Comparison of ENCODE assay signal across 8 mouse cellular contexts in genomic region chr7:79392860-79393513, GRCm38 (mm10). TPM values are rescaled to one million over a fixed set of nuclear protein-coding genes. Genes with fewer than 3 reads are reported as not detected.
DNase-seq lines count a peak whose midpoint lies in the region; ATAC-seq lines count a peak whose summit lies in the region.

No protein-coding gene starts in this region.

- H3K4me3 ChIP-seq in heart, embryonic 14.5 days (ENCODE audit: control insufficient read depth in 1 of 2, insufficient read depth in 1 of 2, low read depth in 1 of 2, low read length in 2 of 2) = peak overlapping the region; percentile 22 to 71; a peak in 3 of 4 replicates
- H3K4me3 ChIP-seq in forebrain, embryonic 14.5 days (ENCODE audit: low read depth, low read length) = peak overlapping the region; percentile 52
- H3K4me3 ChIP-seq in liver, embryonic 15.5 days (replicated peaks) = peak overlapping the region; percentile 88
- peak overlapping the region; percentile 56 for H3K4me3 ChIP-seq in stomach, embryonic 14.5 days (ENCODE audit: low read depth, low read length)

- ATAC-seq in heart, embryonic 14.5 days (ENCODE audit: insufficient number of reproducible peaks, insufficient read depth, low FRiP score, low read depth) = no peak
- ATAC-seq in forebrain, embryonic 14.5 days = 0 out of 2 replicates have a peak, but pooled peaks have one; percentile 17
- ATAC-seq in liver, embryonic 15.5 days (ENCODE audit: insufficient read depth) = peak; percentile 71
- ATAC-seq in stomach, embryonic 14.5 days (ENCODE audit: insufficient number of reproducible peaks, insufficient read depth, low FRiP score, low read depth) = no peak; the same call in 1 of the 2 replicates

- intact Hi-C loops in left cerebral cortex, postnatal 14 days (cut with DNase I) = loop anchor here (5.0 kb wide), 1 partner anchor 74 kb away; the partner anchor contains the start of gene Polg

- H3K27ac ChIP-seq in heart, embryonic 14.5 days (replicated peaks in 1 of 2; ENCODE audit: control insufficient read depth in 1 of 2, insufficient read depth in 1 of 2, low read depth in 2 of 2, low read length in 2 of 2) = no peak overlapping the region
- no peak overlapping the region for H3K27ac ChIP-seq in forebrain, embryonic 14.5 days (ENCODE audit: low read depth, low read length)
- H3K27ac ChIP-seq in liver, embryonic 15.5 days (replicated peaks) = peak overlapping the region; percentile 91
- no peak overlapping the region for H3K27ac ChIP-seq in stomach, embryonic 14.5 days (ENCODE audit: low read length)

- H3K4me2 ChIP-seq in heart, embryonic 14.5 days (ENCODE audit: low read length) = peak overlapping the region; percentile 97
- peak overlapping the region; percentile 95 for H3K4me2 ChIP-seq in forebrain, embryonic 14.5 days (ENCODE audit: low read length)
- peak overlapping the region; percentile 96 for H3K4me2 ChIP-seq in liver, embryonic 15.5 days
- peak overlapping the region; percentile 92 for H3K4me2 ChIP-seq in stomach, embryonic 14.5 days (replicated peaks; ENCODE audit: low read depth, low read length)

- peaks cover 2 to 6% of the 10 kb centered on the region in 2 experiments; a peak in 2 of 4 replicates for H3K4me1 ChIP-seq in heart, embryonic 14.5 days (ENCODE audit: control insufficient read depth in 2 of 2, insufficient read depth in 2 of 2, low read length in 2 of 2)
- H3K4me1 ChIP-seq in forebrain, embryonic 14.5 days (ENCODE audit: control insufficient read depth, insufficient read depth, low read length) = peaks cover 2% of the 10 kb centered on the region; the same call in 1 of the 2 replicates
- peaks cover 19% of the 10 kb centered on the region for H3K4me1 ChIP-seq in liver, embryonic 15.5 days (replicated peaks)
- H3K4me1 ChIP-seq in stomach, embryonic 14.5 days (ENCODE audit: control insufficient read depth, insufficient read depth, low read length) = peaks cover 6% of the 10 kb centered on the region

- H3K27me3 ChIP-seq in heart, embryonic 14.5 days (ENCODE audit: control insufficient read depth, insufficient read depth, low read length) = no peaks in the 10 kb centered on the region
- H3K27me3 ChIP-seq in forebrain, embryonic 14.5 days (replicated peaks; ENCODE audit: control insufficient read depth, insufficient read depth, low read length) = no peaks in the 10 kb centered on the region
- H3K27me3 ChIP-seq in liver, embryonic 15.5 days = no peaks in the 10 kb centered on the region
- no peaks in the 10 kb centered on the region for H3K27me3 ChIP-seq in stomach, embryonic 14.5 days (ENCODE audit: control insufficient read depth, insufficient read depth, low read length)

- WGBS in heart, embryonic 14.5 days = 53% methylated on average over 9 of the region's 9 CpGs
- 60% methylated on average over 9 of the region's 9 CpGs for WGBS in forebrain, embryonic 14.5 days
- WGBS in liver, embryonic 15.5 days (ENCODE audit: insufficient replicate concordance) = 35% methylated on average over 9 of the region's 9 CpGs
- 47% methylated on average over 9 of the region's 9 CpGs for WGBS in stomach, embryonic 14.5 days

- H3K36me3 ChIP-seq in heart, embryonic 14.5 days (ENCODE audit: control insufficient read depth, insufficient read depth, low read length) = no peaks in the 10 kb centered on the region; the same call in 1 of the 2 replicates
- H3K36me3 ChIP-seq in forebrain, embryonic 14.5 days (ENCODE audit: control insufficient read depth, insufficient read depth, low read length) = no peaks in the 10 kb centered on the region
- H3K36me3 ChIP-seq in liver, embryonic 15.5 days (replicated peaks) = peaks cover 13% of the 10 kb centered on the region; the same call in 1 of the 2 replicates
- H3K36me3 ChIP-seq in stomach, embryonic 14.5 days (ENCODE audit: control insufficient read depth, insufficient read depth, low read length) = no peaks in the 10 kb centered on the region

- peak overlapping the region; percentile 74 for H3K9ac ChIP-seq in heart, embryonic 14.5 days (ENCODE audit: low read length)
- H3K9ac ChIP-seq in forebrain, embryonic 14.5 days (ENCODE audit: low read length) = peak overlapping the region; percentile 72
- H3K9ac ChIP-seq in liver, embryonic 15.5 days = peak overlapping the region; percentile 85
- peak overlapping the region; percentile 34; the same call in 1 of the 2 replicates for H3K9ac ChIP-seq in stomach, embryonic 14.5 days (replicated peaks; ENCODE audit: low read depth, low read length)

- no peak for DNase-seq in heart, postnatal 4 days
- DNase-seq in NIH3T3 (ENCODE audit: low read depth) = peak; percentile 40
- no peak for DNase-seq in forebrain, embryonic 14.5 days (ENCODE audit: low spot score)
- no peak for DNase-seq in left cerebral cortex, adult 9 months (ENCODE audit: low spot score in 2 of 2)
- no peak for DNase-seq in left cerebral cortex, postnatal 14 days (ENCODE audit: low spot score in 2 of 2)

- no peaks in the 10 kb centered on the region for H3K9me3 ChIP-seq in heart, embryonic 14.5 days (ENCODE audit: control insufficient read depth, low read length)
- H3K9me3 ChIP-seq in forebrain, embryonic 14.5 days (replicated peaks; ENCODE audit: control insufficient read depth, low read length) = no peaks in the 10 kb centered on the region
- H3K9me3 ChIP-seq in liver, embryonic 15.5 days (replicated peaks) = no peaks in the 10 kb centered on the region
- no peaks in the 10 kb centered on the region for H3K9me3 ChIP-seq in stomach, embryonic 14.5 days (ENCODE audit: control insufficient read depth, low read depth, low read length)

RNA-seq across cellular contexts. Expression of gene Fanci, which starts 1.3 kb away (rescaled TPM):
- polyA plus RNA-seq in heart, embryonic 14.5 days (2014; fragmentation: Nextera tagmentation; extraction: Ambion mirVana) = 8.9 and 9.2 TPM in 2 replicates
- total RNA-seq in heart, postnatal 4 days (2021) = 1 to 10 TPM; 7.0 to 8.1 TPM
- 6.3 and 6.9 TPM in 2 replicates for polyA plus RNA-seq in forebrain, embryonic 14.5 days (2014; fragmentation: Nextera tagmentation; extraction: Ambion mirVana)
- 8.6 and 8.7 TPM in 2 replicates for polyA plus RNA-seq in liver, embryonic 15.5 days (2015; fragmentation: Nextera tagmentation; extraction: Ambion mirVana)
- polyA plus RNA-seq in stomach, embryonic 14.5 days (2014; fragmentation: Nextera tagmentation; extraction: Ambion mirVana) = 11.4 and 11.5 TPM in 2 replicates
- total RNA-seq in left cerebral cortex, postnatal 14 days (2021) = under 1 TPM; 0.51 to 0.91 TPM

RNA-seq across cellular contexts. Expression of gene Rlbp1, which starts 6.1 kb away (rescaled TPM):
- not detected in 2 replicates for polyA plus RNA-seq in heart, embryonic 14.5 days (2014; fragmentation: Nextera tagmentation; extraction: Ambion mirVana)
- not detected for total RNA-seq in heart, postnatal 4 days (2021)
- polyA plus RNA-seq in forebrain, embryonic 14.5 days (2014; fragmentation: Nextera tagmentation; extraction: Ambion mirVana) = 80.0 and 81.0 TPM in 2 replicates
- polyA plus RNA-seq in liver, embryonic 15.5 days (2015; fragmentation: Nextera tagmentation; extraction: Ambion mirVana) = 0.10 TPM in 1 of 2 replicates, not detected in the other
- 0.45 TPM in 1 of 2 replicates, not detected in the other for polyA plus RNA-seq in stomach, embryonic 14.5 days (2014; fragmentation: Nextera tagmentation; extraction: Ambion mirVana)
- total RNA-seq in left cerebral cortex, postnatal 14 days (2021) = 10 to 100 TPM; 23.4 to 24.3 TPM

Comparison
In these comparisons a context has a peak if more than half of its experiments do, and no peak if none do; other contexts are left out.
1. ATAC-seq: peak in forebrain, embryonic 14.5 days (single experiment) and liver, embryonic 15.5 days (single experiment); none in heart, embryonic 14.5 days (single experiment) and stomach, embryonic 14.5 days (single experiment).
2. H3K9ac ChIP-seq: peak in every context shown above with its lines; median percentile 85 in liver, embryonic 15.5 days; 74 in heart, embryonic 14.5 days; 72 in forebrain, embryonic 14.5 days; 34 in stomach, embryonic 14.5 days.
3. RNA of gene Rlbp1, which starts 6.1 kb away (polyA plus RNA-seq): 80.0 to 81.0 TPM in forebrain, embryonic 14.5 days; 0.45 TPM in stomach, embryonic 14.5 days, 0.10 TPM in liver, embryonic 15.5 days and not detected in heart, embryonic 14.5 days; every median in the first group is over 10 times any median in the second.
4. Peak in every context shown above with its lines, with median percentiles within 50 percentile points of each other: H3K4me2 ChIP-seq and H3K4me3 ChIP-seq.